Mouse (Mus musculus): Measurements from ENCODE around the gene Vamp5. TPM values are rescaled to one million over a fixed set of nuclear protein-coding genes. Genes with fewer than 3 reads are reported as not detected.

Vamp5 gene
- 25.8 and 26.6 TPM in 2 replicates for polyA plus RNA-seq (2012; rRNA removed)

DNA sequence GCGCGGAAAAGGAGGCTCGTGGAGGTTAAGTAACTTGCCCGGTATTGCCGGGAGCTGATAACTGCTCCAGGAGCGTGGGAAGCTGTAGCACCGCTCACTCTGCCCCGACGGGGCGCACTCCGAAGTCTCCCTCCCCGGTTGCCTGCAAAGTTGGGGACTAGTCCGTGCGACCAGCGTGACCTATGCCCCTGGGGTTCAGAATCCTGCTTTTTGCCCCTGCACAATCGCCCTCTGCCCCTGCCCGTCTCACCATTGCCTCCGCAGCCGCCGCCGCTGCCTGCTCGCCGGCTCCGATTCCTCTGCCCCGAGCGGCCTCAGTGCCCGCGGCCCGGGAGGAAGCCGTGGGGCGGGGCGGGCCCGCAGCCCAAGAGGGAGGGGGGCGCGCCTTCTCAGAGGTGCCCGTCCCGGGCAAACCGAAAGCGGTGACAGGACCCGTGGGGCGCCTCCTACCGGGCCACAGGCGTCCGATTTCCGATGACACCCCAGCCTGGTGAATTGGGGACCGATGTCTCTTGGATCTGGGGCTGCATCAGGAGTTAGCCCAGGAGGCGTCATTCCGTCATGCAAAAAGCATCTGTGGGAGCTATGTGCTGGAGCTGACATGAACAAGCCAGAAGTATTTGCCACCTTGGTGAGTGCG lies at the start of gene Vamp5:
Gene Vamp5, minus strand, starts transcription at position 338 of the 640 bp plus-strand sequence.
- Histone ChIP-seq H3K27ac (ENCODE audit: control insufficient read depth, insufficient read depth, low read depth, low read length) (peak within 1 kb of the TSS; percentile 76), H3K4me1 (ENCODE audit: control insufficient read depth, insufficient read depth, low read length) (peaks cover 10% of the 10 kb centered on the region), H3K4me3 (ENCODE audit: control insufficient read depth, low read depth, low read length) (peak within 1 kb of the TSS; percentile 88), H3K36me3 (ENCODE audit: control insufficient read depth, insufficient read depth, low read length) (no peaks in the 10 kb centered on the region), H3K27me3 (ENCODE audit: control insufficient read depth, insufficient read depth, low read length) (peaks cover 2% of the 10 kb centered on the region; the same call in 1 of the 2 replicates)
- TF ChIP-seq CTCF (IDR thresholded peaks at IDR 0.05; ENCODE audit: control insufficient read depth, insufficient read depth, insufficient replicate concordance, low read depth, low read length) (no peak), POLR2A (IDR thresholded peaks at IDR 0.05; ENCODE audit: control insufficient read depth, low read depth, low read length) (no peak; the same call in 1 of the 2 replicates)

- Histone ChIP-seq H3K4me1 (ENCODE audit: control insufficient read depth, insufficient read depth, low read length) (no peaks in the 10 kb centered on the region), H3K4me3 (ENCODE audit: control insufficient read depth, low read depth, low read length) (no peak overlapping the region), H3K36me3 (ENCODE audit: control insufficient read depth, insufficient read depth, low read length) (peaks cover 1% of the 10 kb centered on the region; the same call in 1 of the 2 replicates), H3K27ac (ENCODE audit: control insufficient read depth, insufficient read depth, low read depth, low read length) (no peak overlapping the region), H3K27me3 (ENCODE audit: control insufficient read depth, insufficient read depth, low read length) (no peaks in the 10 kb centered on the region)
- TF ChIP-seq CTCF (IDR thresholded peaks at IDR 0.05; ENCODE audit: control insufficient read depth, insufficient read depth, insufficient replicate concordance, low read depth, low read length) (no peak), POLR2A (IDR thresholded peaks at IDR 0.05; ENCODE audit: control insufficient read depth, low read depth, low read length) (no peak)
Measured at GRCm38 (mm10) chr6:72429061-72429842, 49.0 kb upstream of the Vamp5 start.

- Histone ChIP-seq H3K4me1 (ENCODE audit: control insufficient read depth, insufficient read depth, low read length) (no peaks in the 10 kb centered on the region), H3K36me3 (ENCODE audit: control insufficient read depth, insufficient read depth, low read length) (peaks cover 1% of the 10 kb centered on the region), H3K27ac (ENCODE audit: control insufficient read depth, insufficient read depth, low read depth, low read length) (no peak overlapping the region), H3K4me3 (ENCODE audit: control insufficient read depth, low read depth, low read length) (no peak overlapping the region), H3K27me3 (ENCODE audit: control insufficient read depth, insufficient read depth, low read length) (no peaks in the 10 kb centered on the region)
- TF ChIP-seq POLR2A (IDR thresholded peaks at IDR 0.05; ENCODE audit: control insufficient read depth, low read depth, low read length) (no peak), CTCF (IDR thresholded peaks at IDR 0.05; ENCODE audit: control insufficient read depth, insufficient read depth, insufficient replicate concordance, low read depth, low read length) (peak; percentile 52; the same call in 1 of the 2 replicates)
Measured at GRCm38 (mm10) chr6:72428036-72428435, 47.8 kb upstream of the Vamp5 start.

DNA sequence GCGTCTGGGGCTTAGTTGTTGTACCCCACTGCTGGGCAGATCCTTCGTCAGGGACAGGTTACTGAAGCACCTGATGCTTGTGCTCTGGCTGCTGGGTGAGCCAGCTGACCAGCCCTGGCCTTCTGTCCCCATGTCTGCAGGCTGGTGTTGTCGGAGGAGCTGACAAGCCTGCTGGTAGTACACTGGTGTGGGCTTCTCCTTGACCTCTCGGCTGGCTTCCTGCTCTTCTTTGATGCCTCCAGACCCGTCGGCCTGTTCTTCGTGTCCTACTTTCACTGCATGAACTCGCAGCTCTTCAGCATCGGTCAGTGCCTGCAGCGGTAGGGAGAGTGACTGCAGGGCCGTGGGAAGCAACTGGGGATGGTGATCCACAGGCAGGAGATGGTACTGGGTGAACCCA lies 45.4 kb upstream of the Vamp5 start:
- Histone ChIP-seq H3K27me3 (ENCODE audit: control insufficient read depth, insufficient read depth, low read length) (no peaks in the 10 kb centered on the region), H3K27ac (ENCODE audit: control insufficient read depth, insufficient read depth, low read depth, low read length) (no peak overlapping the region), H3K36me3 (ENCODE audit: control insufficient read depth, insufficient read depth, low read length) (no peaks in the 10 kb centered on the region; the same call in 1 of the 2 replicates), H3K4me3 (ENCODE audit: control insufficient read depth, low read depth, low read length) (no peak overlapping the region), H3K4me1 (ENCODE audit: control insufficient read depth, insufficient read depth, low read length) (no peaks in the 10 kb centered on the region)
- no peak for TF ChIP-seq CTCF (IDR thresholded peaks at IDR 0.05; ENCODE audit: control insufficient read depth, insufficient read depth, insufficient replicate concordance, low read depth, low read length)
- TF ChIP-seq POLR2A (IDR thresholded peaks at IDR 0.05; ENCODE audit: control insufficient read depth, low read depth, low read length), result no peak

- H3K4me1 ChIP-seq (ENCODE audit: control insufficient read depth, insufficient read depth, low read length), result no peaks in the 10 kb centered on the region
- TF ChIP-seq POLR2A (IDR thresholded peaks at IDR 0.05; ENCODE audit: control insufficient read depth, low read depth, low read length) (no peak), CTCF (IDR thresholded peaks at IDR 0.05; ENCODE audit: control insufficient read depth, insufficient read depth, insufficient replicate concordance, low read depth, low read length) (no peak)
- H3K36me3 ChIP-seq (ENCODE audit: control insufficient read depth, insufficient read depth, low read length), result no peaks in the 10 kb centered on the region; the same call in 1 of the 2 replicates
Measured at GRCm38 (mm10) chr6:72420901-72421300, 40.6 kb upstream of the Vamp5 start.

DNA sequence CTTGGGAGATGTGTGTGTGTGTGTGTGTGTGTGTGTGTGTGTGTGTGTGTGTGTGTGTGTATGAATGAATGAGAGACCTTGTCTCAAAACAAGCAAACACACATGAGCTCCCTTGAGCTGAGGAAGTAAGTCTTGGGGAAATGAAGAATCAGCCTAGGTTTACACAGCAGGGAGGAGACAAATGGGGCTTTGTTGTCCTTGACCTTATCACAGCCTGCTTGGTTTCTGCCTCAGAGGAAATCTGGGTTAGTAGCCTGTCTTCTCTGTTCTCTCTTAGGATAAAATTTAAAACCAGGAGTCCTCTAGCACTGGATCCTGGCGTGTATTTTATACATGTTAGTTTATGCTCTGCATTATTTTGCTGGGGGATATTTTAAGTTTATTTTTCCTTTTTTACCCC lies 39.5 kb upstream of the Vamp5 start:
- Histone ChIP-seq H3K27me3 (ENCODE audit: control insufficient read depth, insufficient read depth, low read length) (no peaks in the 10 kb centered on the region), H3K27ac (ENCODE audit: control insufficient read depth, insufficient read depth, low read depth, low read length) (no peak overlapping the region), H3K4me3 (ENCODE audit: control insufficient read depth, low read depth, low read length) (no peak overlapping the region), H3K4me1 (ENCODE audit: control insufficient read depth, insufficient read depth, low read length) (no peaks in the 10 kb centered on the region), H3K36me3 (ENCODE audit: control insufficient read depth, insufficient read depth, low read length) (no peaks in the 10 kb centered on the region; the same call in 1 of the 2 replicates)
- TF ChIP-seq POLR2A (IDR thresholded peaks at IDR 0.05; ENCODE audit: control insufficient read depth, low read depth, low read length), result no peak
- TF ChIP-seq CTCF (IDR thresholded peaks at IDR 0.05; ENCODE audit: control insufficient read depth, insufficient read depth, insufficient replicate concordance, low read depth, low read length), result no peak

More at GRCm38 (mm10) chr6:72420901-72421300, 40.6 kb upstream of the Vamp5 start:
- H3K4me3 ChIP-seq (ENCODE audit: control insufficient read depth, low read depth, low read length), result no peak overlapping the region
- H3K27ac ChIP-seq (ENCODE audit: control insufficient read depth, insufficient read depth, low read depth, low read length), result no peak overlapping the region
- no peaks in the 10 kb centered on the region for H3K27me3 ChIP-seq (ENCODE audit: control insufficient read depth, insufficient read depth, low read length)

- Histone ChIP-seq H3K36me3 (ENCODE audit: control insufficient read depth, insufficient read depth, low read length) (no peaks in the 10 kb centered on the region), H3K27ac (ENCODE audit: control insufficient read depth, insufficient read depth, low read depth, low read length) (no peak overlapping the region)
Measured at GRCm38 (mm10) chr6:72418279-72418678, 38.0 kb upstream of the Vamp5 start.

More at GRCm38 (mm10) chr6:72418279-72418678, 38.0 kb upstream of the Vamp5 start:
- Histone ChIP-seq H3K4me3 (ENCODE audit: control insufficient read depth, low read depth, low read length) (no peak overlapping the region), H3K4me1 (ENCODE audit: control insufficient read depth, insufficient read depth, low read length) (peaks cover 8% of the 10 kb centered on the region), H3K27me3 (ENCODE audit: control insufficient read depth, insufficient read depth, low read length) (no peaks in the 10 kb centered on the region)
- TF ChIP-seq CTCF (IDR thresholded peaks at IDR 0.05; ENCODE audit: control insufficient read depth, insufficient read depth, insufficient replicate concordance, low read depth, low read length), result no peak
- TF ChIP-seq POLR2A (IDR thresholded peaks at IDR 0.05; ENCODE audit: control insufficient read depth, low read depth, low read length), result no peak
